Mouse (Mus musculus): Measurements from ENCODE around the gene Ift43. TPM values are rescaled to one million over a fixed set of nuclear protein-coding genes. Genes with fewer than 3 reads are reported as not detected.
A peak's percentile ranks its signal among the peaks of the same experiment; 100 is the strongest.

Ift43 gene
- 10 to 100 TPM; 21.5 to 23.9 TPM for total RNA-seq (2021)
- long read RNA-seq, experiment 1, transcript Ift43-205 (9 exons, 783 nt): major isoform, 25 of 26 reads
- long read RNA-seq, experiment 1, partial matches to known transcripts: 0 of 26 reads
- long read RNA-seq, experiment 1, other reads (novel, unspliced or antisense): 1 of 26 reads
- long read RNA-seq, experiment 2, transcript Ift43-205 (9 exons, 783 nt): major isoform, 11 of 12 reads
- long read RNA-seq, experiment 2, partial matches to known transcripts: 1 of 12 reads
- long read RNA-seq, experiment 2, other reads (novel, unspliced or antisense): 0 of 12 reads

DNA sequence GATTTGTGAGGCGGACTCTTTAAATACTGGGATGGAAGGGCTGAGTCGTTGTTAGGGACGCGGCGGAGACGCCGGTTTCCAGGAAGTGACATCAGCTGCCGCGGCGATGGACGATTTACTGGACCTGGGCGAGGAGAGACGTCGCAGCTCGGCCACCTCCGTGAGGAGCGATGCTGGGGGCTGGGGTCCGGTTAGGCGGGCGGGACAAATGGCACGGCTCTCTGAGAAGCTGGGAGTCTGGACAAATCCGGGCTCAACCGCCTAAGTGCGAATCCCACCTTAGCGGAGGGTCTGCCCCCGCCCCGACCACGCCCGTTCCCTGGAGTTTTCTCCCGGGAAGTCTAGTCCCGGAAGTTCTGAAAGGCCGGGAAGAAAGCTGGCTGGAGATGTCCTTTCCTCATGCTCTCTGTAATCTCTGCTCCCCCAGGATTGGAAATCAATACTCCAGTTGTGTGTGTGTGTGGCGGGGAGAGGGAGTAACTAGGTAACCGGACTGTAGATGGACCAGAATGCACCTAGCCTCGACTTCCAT is at the start of gene Ift43:
Gene Ift43, plus strand, starts transcription at position 61 of the 532 bp plus-strand sequence.
- DNase-seq: peak; percentile 89 to 92

DNA sequence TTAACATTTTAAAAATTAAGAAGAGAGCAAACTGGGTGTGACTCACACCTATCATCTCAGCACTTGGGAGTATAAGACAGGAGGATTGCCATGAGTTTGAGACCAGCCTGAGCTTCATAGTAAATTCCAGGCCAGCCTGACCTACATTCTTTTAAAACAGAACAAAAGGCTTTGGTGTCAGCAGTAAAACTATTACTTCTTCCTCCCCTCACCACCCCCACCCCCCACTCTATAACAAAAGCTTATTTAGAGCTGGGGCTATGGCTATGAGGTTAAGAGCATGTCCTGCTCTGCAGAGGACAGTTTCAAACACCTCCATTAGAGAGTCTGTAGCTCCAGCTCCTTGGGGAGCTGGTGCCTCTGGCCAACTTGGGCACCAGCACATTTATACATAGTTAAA is 46.8 kb upstream of the Ift43 start:
- no peak for DNase-seq

DNA sequence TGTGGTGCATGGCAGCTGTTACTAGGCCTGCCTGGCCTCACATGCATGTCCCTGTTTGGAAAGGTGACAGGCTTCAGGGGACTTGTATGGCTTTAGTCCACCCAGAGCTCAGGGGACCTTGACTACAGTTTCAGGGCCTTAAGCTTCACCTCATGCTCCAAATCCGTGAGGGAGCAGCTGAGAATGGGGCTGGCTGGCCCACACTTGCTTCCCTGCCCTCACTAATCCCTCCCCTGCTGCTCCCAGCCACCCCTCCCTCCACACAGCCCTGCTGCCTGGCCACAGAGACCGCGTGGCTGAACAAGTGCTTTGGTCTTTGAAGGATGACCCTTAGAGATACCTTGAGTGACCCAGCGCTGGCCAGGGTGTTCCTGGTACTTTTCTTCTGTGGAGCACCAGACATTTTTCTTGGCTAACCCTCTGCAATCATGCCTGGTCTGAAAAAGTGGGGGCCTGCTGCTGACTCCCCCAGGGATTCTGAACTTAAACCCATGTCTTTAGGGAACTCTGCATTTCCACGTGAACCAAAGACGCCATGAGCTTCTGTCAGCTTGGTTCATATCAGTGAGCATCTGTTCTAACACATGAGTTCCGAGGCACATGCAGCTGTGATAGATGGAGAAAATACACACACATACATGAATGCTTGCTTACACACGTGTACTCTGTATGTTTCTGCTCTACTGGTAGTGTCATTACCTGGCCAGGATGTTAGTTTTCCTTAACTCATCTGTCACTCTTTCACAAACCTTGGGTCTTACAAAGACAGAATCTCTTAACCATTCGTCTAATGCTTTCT is 45.8 kb upstream of the Ift43 start:
- DNase-seq: no peak

DNA sequence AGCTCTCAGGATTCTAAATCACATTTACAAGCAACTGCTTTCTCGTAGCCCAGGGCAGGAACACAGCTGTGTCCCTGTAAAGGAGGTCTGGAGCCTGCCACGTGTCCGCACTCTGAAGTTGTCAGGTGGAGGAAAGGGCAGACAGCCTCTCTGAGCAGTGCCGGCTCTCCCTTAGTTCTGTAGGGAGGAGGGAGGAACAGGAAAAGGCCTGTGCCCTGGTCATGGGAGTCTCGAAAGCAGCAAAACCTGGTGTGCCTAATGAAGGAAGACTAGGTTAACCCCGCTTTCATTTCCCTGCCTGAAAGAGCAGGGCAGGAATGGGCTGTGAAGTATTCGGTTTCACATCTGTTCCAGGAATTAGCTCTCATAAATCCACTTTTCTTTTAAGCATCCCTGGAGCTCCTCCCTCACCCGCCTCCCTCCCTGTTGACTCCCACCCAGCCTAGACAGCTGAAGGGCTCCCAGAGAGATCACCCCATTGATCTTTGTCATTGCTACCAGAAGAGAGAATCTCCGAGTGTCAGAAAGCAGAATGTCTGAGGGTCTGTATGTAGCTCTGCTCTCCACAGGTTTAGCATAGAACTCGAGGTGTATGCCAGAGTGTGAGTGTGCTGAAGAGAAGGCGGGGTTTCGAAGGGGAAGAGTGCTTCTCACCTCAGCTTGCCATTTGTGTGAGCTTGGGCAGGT is 45.0 kb upstream of the Ift43 start:
- DNase-seq: no peak

DNA sequence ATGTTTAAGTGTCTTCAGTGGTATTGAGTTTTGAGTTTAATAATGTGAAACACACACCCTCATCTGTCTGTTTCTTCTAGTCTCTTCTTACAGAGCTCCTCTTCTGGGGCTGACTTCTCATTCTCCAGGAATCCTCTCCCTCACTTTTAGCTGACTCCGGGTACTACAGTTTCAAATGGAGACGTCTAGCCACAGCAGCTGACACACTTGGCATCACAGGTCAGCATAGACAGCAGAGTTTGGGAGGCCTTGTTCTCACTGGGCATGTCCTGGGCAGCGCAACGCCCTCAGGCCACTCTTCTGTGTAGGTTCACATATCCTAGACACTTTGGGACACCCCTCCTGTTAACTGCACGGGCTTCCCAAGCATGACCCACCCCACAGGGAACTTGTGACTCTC is 43.3 kb upstream of the Ift43 start:
- no peak for DNase-seq

DNA sequence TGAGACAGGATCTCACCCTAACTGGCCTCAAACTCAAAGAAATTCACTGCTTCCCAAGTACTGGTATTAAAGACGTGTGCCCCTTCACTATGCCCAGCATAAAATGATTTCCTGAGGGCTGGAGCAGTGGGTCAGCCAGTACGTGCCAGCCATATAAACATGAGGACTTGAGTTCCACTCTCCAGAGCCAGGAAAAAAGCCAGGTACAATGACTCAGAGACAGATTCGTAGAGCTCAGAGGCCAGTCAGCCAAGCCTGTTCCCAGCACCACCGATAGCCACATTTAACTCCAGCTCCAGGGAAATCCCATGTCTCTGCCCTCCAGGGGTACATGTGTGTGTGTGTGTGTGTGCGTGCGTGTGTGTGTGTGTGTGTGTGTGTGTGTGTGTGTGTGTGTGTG is 42.6 kb upstream of the Ift43 start:
- DNase-seq: peak in 1 of 2 experiments; percentile 13

DNA sequence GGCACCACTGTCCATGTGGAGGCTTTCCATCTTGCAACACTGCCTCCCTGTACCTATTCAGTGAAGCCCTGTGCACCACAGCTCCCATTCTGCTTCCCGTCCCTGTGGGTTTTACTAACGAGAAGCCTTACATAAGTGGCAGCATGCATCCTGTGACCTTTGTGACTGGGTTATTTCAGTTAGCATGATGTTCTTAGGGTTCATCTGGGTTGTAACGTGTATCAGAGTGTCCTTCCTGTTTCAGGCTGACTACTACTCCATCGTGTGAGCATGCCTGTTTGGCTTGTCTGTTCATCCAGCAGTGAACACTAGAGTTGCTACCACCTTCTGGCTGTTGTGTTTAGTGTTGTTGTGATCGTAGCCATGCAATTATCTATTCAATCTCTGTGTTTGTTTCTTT is 36.2 kb upstream of the Ift43 start:
- no peak for DNase-seq

DNA sequence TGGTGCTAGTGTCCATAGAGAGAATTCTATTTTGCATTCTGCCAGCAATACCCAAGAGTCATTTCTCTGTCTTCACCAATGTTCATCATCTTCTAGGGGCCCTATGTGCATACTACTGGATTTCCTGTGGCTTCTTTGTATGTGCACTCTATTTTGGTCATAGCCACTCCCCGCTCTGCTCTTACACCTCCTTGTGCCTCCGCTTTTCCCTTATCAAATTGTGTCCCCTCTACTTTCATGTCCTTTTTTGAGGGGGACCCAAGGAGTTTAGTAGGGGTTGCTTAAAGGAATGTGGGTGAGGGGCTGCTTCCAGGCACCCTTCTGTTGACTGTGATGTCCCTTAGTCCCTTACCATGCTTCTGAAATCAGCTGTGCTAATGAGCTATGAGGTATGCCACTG is 35.6 kb upstream of the Ift43 start:
- no peak for DNase-seq

DNA sequence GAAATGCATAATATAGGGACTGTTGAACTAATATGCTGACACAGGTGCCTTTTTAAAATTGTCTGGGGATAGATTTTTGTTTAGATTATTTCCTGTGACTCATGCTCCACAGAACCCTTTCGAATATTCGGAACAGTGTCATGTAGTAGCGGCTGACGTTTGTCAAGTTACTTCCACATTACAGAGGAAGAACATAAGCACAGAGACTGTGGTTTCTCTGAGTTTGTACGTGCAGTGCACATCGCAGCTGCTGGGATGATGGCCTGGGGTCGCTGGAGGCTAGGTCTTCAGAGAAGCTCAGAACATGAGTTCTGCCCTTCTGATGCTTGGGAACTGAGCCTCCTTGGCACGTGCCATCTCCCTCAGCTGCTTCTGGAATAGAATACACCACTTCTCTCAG is 35.0 kb upstream of the Ift43 start:
- DNase-seq: no peak

DNA sequence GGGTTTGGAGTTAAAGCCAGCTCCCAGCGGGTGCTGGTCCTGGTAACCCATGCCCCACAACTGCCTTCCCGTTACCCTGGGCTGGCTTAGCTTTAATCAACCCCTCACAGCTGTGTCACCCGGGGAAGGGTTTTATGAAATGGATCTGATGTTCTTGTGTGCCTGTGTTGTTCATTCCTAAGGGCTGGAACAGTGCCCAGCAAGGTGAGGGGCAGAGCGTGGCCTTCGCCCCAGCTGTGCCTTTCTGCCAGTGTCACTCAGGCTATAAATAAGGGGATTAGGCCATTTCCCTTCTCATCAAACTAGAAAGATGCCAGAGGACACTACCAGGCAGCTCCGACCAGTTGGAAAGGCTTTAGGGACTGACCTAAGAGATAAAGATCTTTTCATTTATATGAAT is 32.5 kb upstream of the Ift43 start:
- no peak for DNase-seq

DNA sequence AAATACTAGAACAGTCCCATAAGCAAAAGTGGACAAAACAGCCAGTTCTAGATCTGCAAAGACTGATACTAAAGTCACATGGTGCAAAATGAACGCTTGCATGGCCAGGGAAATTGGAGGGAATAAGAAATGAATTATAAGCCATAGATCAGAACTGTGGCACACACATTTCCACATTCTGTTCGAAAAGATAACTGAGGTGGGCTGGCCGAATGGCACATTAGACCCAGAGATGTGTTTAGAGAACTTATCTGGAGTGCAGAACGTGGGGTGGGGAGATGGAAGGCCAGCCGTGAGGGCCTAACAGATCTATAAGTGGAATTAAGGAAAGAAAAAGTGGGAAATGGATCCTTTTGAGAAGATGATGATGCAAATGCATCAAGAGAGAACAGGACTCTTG is 30.9 kb upstream of the Ift43 start:
- DNase-seq: no peak

DNA sequence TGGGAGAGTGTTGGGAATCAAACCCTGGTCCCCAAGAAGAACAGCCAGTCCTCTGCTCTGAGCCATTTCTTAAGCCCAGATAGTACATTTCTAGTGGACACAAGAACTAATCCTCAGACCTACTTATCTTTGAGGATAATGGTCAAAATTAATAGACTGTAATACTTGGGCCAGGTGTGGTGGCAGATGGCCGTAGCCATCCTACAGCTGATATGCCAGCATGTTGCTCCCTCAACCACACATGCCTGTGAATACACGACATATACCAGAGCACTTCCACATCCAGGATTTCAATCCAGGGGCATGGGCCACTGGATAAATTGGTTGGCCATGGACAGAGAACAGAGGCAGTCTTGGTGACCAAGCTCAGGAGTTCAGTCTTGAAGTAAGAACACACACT is 27.0 kb upstream of the Ift43 start:
- no peak for DNase-seq

DNA sequence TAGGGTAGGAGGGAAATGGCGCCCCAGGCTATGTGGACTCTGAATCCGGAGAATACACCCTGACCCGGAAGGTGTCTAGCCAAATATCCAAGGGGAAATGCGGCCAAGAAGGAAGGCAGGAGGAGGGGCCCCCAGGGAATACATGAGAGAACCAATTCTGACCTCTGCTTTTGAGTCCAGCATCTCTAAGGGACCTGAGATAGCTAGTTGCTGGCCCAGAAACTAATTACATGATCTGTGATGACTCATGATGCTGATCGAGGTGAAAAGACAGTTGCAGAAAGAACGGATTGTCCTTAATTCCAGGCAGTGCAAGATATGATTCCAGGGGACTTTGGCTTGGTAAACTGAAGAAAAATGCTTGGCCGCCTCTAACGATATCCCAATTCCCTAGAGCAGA is 25.4 kb upstream of the Ift43 start:
- peak in 1 of 2 experiments; percentile 38 for DNase-seq

DNA sequence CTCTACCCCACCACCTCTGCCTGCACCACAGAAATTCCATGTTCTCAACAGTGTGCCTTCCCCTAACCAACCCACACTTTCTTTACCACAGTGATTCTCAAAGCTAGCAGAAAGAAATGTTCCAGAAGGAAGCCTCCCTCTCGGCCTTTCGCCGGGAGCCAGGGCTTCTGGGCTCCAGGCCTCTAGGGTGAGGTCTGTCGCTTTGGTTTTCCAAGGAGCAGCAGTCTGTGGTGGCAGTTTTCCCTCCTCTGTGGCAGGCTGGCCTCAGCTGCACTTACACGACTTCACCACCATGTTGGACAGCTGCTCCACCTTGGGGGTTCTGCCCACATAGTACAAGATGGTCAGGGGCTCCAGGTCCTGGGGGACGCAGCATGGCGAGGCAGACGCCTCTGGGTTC is 24.8 kb upstream of the Ift43 start:
- no peak for DNase-seq

DNA sequence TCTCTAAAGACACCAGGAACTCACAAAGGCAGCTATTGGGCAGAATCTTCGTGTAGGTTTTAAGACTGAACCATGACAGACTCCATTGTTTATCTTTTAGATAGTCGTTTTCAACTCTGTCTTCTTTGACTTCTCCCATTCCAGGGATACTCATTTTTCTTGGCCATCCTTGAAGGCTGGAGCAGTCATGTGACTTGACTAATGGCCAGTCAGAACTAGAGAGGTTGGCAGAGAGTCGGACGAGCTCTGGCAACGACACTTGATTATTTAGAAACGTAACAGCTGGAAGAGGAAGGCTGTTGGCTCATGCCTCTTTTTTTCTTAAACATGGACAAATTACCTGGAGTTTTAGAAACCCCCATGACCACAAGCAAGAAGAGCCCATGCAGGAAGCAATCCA is 23.0 kb upstream of the Ift43 start:
- peak; percentile 37 to 58 for DNase-seq

DNA sequence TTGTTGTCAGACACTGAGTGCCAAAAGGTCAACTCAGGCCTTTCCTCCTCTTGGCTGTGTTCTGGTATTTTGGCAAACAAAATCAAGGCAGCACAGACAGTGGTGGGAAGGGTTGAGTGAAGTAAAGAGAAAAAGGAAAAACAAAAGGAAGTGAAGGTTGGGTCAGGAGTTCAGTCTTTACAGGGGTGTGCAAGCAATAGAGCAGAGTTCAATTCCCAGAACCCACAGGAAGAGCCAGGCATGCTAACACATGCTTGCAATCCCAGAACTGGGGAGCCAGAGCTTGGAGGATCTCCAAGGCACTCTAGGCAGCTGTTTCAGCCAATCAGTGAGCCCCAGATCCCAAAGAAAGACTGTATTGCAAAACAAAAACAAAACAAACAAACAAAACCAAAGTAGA is 17.5 kb upstream of the Ift43 start:
- DNase-seq: no peak

DNA sequence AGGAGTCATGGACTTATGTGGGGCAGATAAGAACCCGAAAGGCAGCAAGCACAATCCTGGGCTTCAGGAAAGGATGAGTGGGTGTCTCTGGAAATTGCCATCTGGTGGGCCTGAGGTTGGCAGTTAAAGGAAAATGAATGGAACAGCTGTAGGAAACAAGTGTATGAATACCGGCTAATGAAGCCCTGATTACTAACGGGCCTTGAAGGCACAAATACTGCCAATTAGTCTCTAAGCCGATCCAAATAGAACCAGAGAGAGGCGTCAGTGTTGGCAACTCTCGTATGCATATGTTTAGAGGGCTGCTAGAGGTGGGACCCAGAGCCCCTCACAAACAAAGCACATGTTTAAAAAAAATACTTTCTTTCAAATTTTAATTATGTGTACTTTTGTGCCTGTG is 10.9 kb upstream of the Ift43 start:
- no peak for DNase-seq

DNA sequence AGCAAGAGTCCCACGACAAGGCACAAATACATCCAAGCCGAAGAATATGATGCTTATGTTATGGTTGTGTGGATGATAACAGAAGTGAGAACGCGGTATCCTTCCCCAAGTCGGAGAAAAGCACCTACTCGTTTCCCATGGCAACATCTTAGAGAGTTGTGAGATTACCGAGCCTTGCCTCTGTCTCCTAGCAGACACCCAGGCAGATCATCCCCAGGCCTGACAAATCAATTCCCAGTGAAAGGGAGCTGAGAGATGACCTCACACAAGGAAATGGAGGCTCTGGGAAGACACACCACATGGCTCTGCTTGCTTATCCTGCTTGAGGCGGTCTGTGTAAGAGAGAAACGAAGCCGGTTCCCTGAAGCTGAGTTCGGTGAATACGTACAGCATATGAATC is 7.7 kb upstream of the Ift43 start:
- no peak for DNase-seq

DNA sequence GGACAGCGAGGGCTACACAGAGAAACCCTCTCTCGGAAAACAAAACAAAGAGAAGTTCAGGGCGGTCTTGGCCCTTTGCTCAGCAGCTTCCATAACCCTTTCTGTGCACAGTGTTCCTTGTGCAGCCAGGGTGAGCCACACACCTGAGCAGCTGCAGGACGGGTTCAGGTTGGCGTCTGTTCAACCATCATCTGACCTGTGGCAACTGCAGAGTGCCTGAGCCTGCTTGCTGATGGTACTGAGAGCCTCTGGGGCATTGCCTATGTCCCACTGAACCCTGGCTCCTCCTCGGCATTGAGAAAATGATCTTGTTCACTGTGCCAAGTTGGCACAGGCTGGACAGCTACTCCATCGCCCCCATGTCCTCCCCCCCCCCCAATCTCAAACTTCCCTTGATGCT is 7.0 kb upstream of the Ift43 start:
- DNase-seq: no peak

DNA sequence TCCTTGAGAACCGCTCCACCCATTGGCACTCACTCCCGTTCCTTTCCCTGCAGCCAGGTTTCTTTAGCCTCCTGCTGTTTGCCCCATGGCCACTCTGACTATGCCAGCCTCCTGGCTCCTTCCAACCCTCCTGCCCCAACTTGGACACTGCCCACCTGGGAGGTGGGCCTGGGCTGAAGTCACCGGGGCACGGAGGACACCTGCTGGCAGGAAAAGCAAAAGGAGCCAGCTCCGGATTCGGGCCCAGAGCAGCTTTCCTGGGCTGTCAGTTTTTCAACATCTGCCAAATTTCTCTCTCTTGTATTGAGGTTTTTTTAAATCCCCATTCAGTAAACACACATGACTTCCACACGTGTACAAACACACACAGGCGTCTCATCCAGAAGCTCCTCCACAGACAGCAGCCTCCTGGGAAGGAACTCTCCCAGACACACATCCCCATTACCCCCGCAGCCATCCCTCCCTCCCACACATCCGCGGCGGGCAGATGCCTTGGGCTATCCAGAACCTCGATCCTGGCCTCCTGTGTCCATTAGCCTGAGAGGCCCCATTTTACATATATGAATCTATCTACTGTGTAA is 5.9 kb upstream of the Ift43 start:
- peak in 1 of 2 experiments; percentile 50 for DNase-seq

DNA sequence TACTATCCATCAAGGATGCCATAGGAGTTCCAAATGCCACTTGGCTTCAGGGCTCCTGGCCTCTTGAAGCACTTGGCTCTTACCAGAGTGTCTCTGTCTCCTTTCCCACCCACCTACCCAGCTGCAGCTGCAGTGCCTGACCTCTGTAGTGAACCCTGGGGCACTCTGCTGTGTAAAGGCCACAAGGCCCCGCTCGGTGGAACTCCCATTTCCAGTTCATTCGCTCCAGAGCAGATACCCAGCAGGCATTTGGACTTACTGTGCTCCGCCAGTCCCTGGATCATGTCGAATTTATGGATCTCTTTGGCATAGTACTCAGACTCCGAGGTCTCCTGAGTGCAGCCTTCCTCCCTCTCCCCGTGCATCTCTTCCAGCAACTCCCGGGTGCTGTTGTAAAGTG is 5.0 kb upstream of the Ift43 start:
- peak in 1 of 2 experiments; percentile 52 for DNase-seq

DNA sequence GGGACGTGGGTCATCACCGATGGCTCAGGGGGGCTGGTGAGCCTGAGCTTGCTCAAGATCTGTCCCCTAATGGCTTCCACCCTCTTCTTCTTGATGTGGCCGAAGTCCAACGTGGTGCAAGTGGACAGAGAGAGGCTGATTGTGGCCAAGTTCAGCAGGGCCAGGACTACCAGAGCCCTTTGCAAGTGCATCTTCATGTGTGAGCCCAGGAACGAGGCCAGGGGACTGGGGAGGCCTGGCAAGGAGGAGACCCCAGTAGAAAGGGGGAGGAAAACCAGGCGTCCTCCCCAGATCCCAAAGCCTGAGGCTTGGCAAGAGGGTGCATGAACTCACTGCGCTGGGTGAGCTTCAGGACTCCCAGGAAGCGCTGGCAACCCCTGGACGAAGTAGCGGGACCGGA is 4.6 kb upstream of the Ift43 start:
- no peak for DNase-seq

DNA sequence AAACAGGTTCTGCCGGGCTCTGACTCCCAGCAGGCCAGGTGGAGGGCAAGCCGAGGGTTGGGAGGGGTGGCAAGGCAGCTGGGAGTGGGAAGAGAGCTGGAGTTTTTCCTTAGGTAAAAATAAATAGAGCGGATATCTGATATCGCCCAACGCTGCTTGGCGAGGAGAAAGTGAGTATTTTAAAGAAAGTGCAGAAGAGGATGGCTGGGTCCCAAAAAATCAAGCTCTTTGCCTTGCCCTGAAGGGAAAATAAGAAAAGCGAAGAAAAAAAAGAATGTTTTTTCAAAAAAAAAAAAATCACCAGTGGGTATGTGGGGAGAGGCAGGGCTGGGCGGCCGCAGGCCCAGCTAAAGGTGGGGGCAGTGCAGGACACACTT is 4.2 kb upstream of the Ift43 start:
- no peak for DNase-seq

Measured in heart, adult 18-20 months (tissue).